Mouse (Mus musculus): Measurements from ENCODE around the gene Gm13178. TPM values are rescaled to one million over a fixed set of nuclear protein-coding genes. Genes with fewer than 3 reads are reported as not detected.

Gm13178 gene
- polyA plus RNA-seq (2012): not detected in 2 replicates

- Histone ChIP-seq H3K4me3 (replicated peaks) (no peak within 1 kb of the TSS), H3K9me3 (ENCODE audit: control insufficient read depth, low read length) (peaks cover 9% of the 10 kb centered on the region), H3K4me1 (ENCODE audit: control insufficient read depth) (no peaks in the 10 kb centered on the region), H3K27me3 (ENCODE audit: control insufficient read depth) (no peaks in the 10 kb centered on the region), H3K36me3 (ENCODE audit: control insufficient read depth) (no peaks in the 10 kb centered on the region)
- TF ChIP-seq GATA1 (IDR thresholded peaks at IDR 0.05; ENCODE audit: low read length) (no peak), TAL1 (IDR thresholded peaks at IDR 0.05; ENCODE audit: low read length) (no peak)
Measured at GRCm38 (mm10) chr4:144721304-144721703, at the start of gene Gm13178. Gm13178 (minus strand) TSS chr4:144721404.

- no peaks in the 10 kb centered on the region for H3K36me3 ChIP-seq (ENCODE audit: control insufficient read depth)
- TF ChIP-seq GATA1 (IDR thresholded peaks at IDR 0.05; ENCODE audit: low read length) (no peak), TAL1 (IDR thresholded peaks at IDR 0.05; ENCODE audit: low read length) (no peak)
- H3K4me3 ChIP-seq (replicated peaks): no peak overlapping the region
- H3K9me3 ChIP-seq (ENCODE audit: control insufficient read depth, low read length): no peaks in the 10 kb centered on the region
- H3K27me3 ChIP-seq (ENCODE audit: control insufficient read depth): no peaks in the 10 kb centered on the region
- H3K4me1 ChIP-seq (ENCODE audit: control insufficient read depth): no peaks in the 10 kb centered on the region
Measured at GRCm38 (mm10) chr4:144765722-144766121, 44.5 kb upstream of the Gm13178 start.

GRCm38 (mm10) chr4:144749139-144749538 is 27.9 kb upstream of the Gm13178 start:
- no peaks in the 10 kb centered on the region for H3K4me1 ChIP-seq (ENCODE audit: control insufficient read depth)
- no peaks in the 10 kb centered on the region for H3K27me3 ChIP-seq (ENCODE audit: control insufficient read depth)
- TF ChIP-seq TAL1 (IDR thresholded peaks at IDR 0.05; ENCODE audit: low read length): no peak
- no peak for TF ChIP-seq GATA1 (IDR thresholded peaks at IDR 0.05; ENCODE audit: low read length)
- H3K36me3 ChIP-seq (ENCODE audit: control insufficient read depth): no peaks in the 10 kb centered on the region
- no peaks in the 10 kb centered on the region for H3K9me3 ChIP-seq (ENCODE audit: control insufficient read depth, low read length)
- no peak overlapping the region for H3K4me3 ChIP-seq (replicated peaks)

- TF ChIP-seq GATA1 (IDR thresholded peaks at IDR 0.05; ENCODE audit: low read length): no peak
- no peak for TF ChIP-seq TAL1 (IDR thresholded peaks at IDR 0.05; ENCODE audit: low read length)
- Histone ChIP-seq H3K4me3 (replicated peaks) (no peak overlapping the region), H3K9me3 (ENCODE audit: control insufficient read depth, low read length) (peaks cover 9% of the 10 kb centered on the region), H3K4me1 (ENCODE audit: control insufficient read depth) (no peaks in the 10 kb centered on the region), H3K36me3 (ENCODE audit: control insufficient read depth) (no peaks in the 10 kb centered on the region), H3K27me3 (ENCODE audit: control insufficient read depth) (no peaks in the 10 kb centered on the region)
Measured at GRCm38 (mm10) chr4:144719691-144720090, 1.5 kb downstream of the Gm13178 start.

GRCm38 (mm10) chr4:144718288-144718687 is 2.9 kb downstream of the Gm13178 start:
- Histone ChIP-seq H3K4me3 (replicated peaks) (no peak overlapping the region), H3K4me1 (ENCODE audit: control insufficient read depth) (no peaks in the 10 kb centered on the region), H3K36me3 (ENCODE audit: control insufficient read depth) (no peaks in the 10 kb centered on the region), H3K27me3 (ENCODE audit: control insufficient read depth) (no peaks in the 10 kb centered on the region), H3K9me3 (ENCODE audit: control insufficient read depth, low read length) (peaks cover 9% of the 10 kb centered on the region)
- TF ChIP-seq GATA1 (IDR thresholded peaks at IDR 0.05; ENCODE audit: low read length): no peak
- no peak for TF ChIP-seq TAL1 (IDR thresholded peaks at IDR 0.05; ENCODE audit: low read length)

DNA sequence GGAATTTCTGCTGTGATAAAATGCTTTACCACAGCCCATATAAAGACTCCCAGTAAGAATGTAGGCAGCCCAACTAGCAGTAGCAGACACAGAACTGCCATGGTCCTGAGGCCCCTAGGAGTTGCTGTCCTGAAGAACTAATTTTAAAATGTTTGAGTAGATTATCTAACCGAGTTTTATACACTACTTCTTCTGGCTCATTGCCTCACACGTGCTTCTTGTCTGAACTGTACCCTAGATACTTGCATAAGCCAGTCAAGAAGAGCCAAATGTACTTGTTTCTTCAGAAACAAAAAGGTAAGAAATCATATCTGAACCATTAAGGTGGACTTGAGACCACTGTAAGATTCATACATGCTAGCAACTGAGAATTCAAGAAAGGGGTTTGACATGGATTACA is 34.9 kb downstream of the Gm13178 start, which contains the start of gene Gm436:
Gm436 (minus strand) TSS at position 101 of the 400 bp plus-strand sequence.
- Histone ChIP-seq H3K27me3 (ENCODE audit: control insufficient read depth) (no peaks in the 10 kb centered on the region), H3K9me3 (ENCODE audit: control insufficient read depth, low read length) (no peaks in the 10 kb centered on the region), H3K4me1 (ENCODE audit: control insufficient read depth) (no peaks in the 10 kb centered on the region), H3K4me3 (replicated peaks) (no peak within 1 kb of the TSS), H3K36me3 (ENCODE audit: control insufficient read depth) (no peaks in the 10 kb centered on the region)
- TF ChIP-seq TAL1 (IDR thresholded peaks at IDR 0.05; ENCODE audit: low read length) (no peak), GATA1 (IDR thresholded peaks at IDR 0.05; ENCODE audit: low read length) (no peak)

Other genes with a start within 250 kb of the Gm13178 start
- not detected in 2 replicates for gene 9430007A20Rik, start 201.6 kb downstream of the Gm13178 start, polyA plus RNA-seq (2012)
- gene Gm13124, start 156.3 kb downstream of the Gm13178 start, polyA plus RNA-seq (2012): not detected in 2 replicates
- not detected in 2 replicates for gene Aadacl4, start 107.7 kb downstream of the Gm13178 start, polyA plus RNA-seq (2012)
- not detected in 2 replicates for gene Gm436, start 35.0 kb downstream of the Gm13178 start, polyA plus RNA-seq (2012)
- gene Gm438, start 65.2 kb upstream of the Gm13178 start, polyA plus RNA-seq (2012): not detected in 2 replicates
- 0.30 and 0.31 TPM in 2 replicates for gene Dhrs3, start 171.4 kb upstream of the Gm13178 start, polyA plus RNA-seq (2012)

Measured in erythroblast, embryonic 14.5 days (primary cell).